Mouse (Mus musculus): ENCODE measurements around the gene Lrp3. TPM values are rescaled to one million over a fixed set of nuclear protein-coding genes. Genes with fewer than 3 reads are reported as not detected.

Lrp3 gene
- not detected in 4 replicates for total RNA-seq (2023)

GRCm38 (mm10) chr7:35215225-35215624 is at the start of gene Lrp3:
Gene Lrp3 (minus strand): TSS chr7:35215498.

DNA sequence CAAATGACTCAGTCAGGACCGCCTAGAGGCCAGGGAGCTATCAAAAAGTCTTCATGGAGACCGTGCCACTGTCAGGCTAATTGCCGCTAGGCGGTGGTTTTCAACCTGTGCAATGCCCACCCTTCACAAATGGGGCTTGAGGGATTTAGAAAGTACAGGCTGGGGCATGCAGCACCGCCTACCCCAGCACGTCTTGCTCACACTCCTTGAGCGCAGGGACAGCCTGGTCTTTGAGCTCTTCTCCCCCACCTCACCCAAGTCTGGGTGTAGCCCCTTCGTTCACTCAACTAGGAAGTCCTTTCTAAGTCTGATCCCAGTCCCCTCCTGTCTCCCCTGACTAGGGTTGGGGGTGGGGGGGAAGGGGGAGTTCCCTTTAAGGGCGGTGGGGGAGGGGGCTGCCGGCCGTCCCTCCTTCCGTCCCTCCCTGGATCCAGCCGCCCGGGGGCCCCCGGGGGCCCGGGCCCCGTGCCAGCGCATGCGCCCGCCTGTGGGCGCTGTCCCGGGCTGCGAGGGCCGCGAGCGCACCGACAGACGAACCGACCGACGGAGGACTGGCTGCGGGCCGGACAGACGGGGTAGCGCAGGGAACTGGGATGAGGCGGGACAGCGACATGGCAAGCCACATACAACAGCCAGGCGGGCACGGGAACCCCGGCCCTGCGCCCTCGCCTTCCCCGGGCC is 29.3 kb downstream of the Lrp3 start, which contains the start of gene Slc7a10:
Slc7a10 (plus strand) TSS at position 497 of the 681 bp plus-strand sequence.

Other genes with a start within 250 kb of the Lrp3 start
- 28.6 to 40.5 TPM (median 35.9 TPM) in 4 replicates for gene Cebpg, start 158.9 kb downstream of the Lrp3 start, total RNA-seq (2023)
- 0.39 to 1.6 TPM (median 0.50 TPM) in 4 replicates for gene Cebpa, start 96.2 kb downstream of the Lrp3 start, total RNA-seq (2023)
- not detected in 4 replicates for gene Slc7a10, start 29.1 kb downstream of the Lrp3 start, total RNA-seq (2023)
- 17.3 to 20.4 TPM (median 18.0 TPM) in 4 replicates for gene Gpatch1, start 102.9 kb upstream of the Lrp3 start, total RNA-seq (2023)
- gene Rhpn2, start 118.7 kb upstream of the Lrp3 start, total RNA-seq (2023) = 0.17 to 0.56 TPM (median 0.27 TPM) in 4 replicates
- gene Faap24, start 181.3 kb upstream of the Lrp3 start, total RNA-seq (2023) = 10.5 to 14.9 TPM (median 13.4 TPM) in 4 replicates
- 24.7 to 31.6 TPM (median 28.4 TPM) in 4 replicates for gene Cep89, start 181.5 kb upstream of the Lrp3 start, total RNA-seq (2023)
- not detected in 4 replicates for gene Slc7a9, start 233.3 kb upstream of the Lrp3 start, total RNA-seq (2023)